Mouse (Mus musculus) embryo, embryonic 11.5 days (tissue): Measurements from ENCODE around the gene Alg9.
A peak's percentile ranks its signal among the peaks of the same experiment; 100 is the strongest.

ENCODE experiments used
- DNase-seq: peaks from one replicate; pipeline ENCODE4 v3.0.0-alpha.2; 2012; ENCODE audit warnings: low read depth, low spot score

Gene Alg9

DNA sequence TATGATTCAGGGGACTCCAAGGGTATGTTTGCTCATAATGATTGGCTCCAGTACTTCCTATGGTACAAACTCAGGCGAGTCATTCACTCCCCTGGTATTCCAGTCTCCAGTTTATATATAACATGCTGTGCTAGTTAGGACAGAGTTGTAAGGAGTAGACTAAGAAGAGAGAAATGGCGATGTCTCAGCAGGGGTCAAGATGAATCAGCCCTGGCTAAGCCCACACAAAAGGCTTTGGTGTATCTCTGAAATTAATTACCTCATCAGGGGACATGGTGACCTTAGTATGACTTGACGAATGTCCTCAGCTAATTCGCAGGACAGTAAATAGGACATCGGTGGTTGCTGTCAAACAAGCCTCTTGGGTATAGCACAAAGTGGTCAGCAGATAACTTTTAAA, 18.1 kb upstream of the Alg9 start:
- no peak for DNase-seq

DNA sequence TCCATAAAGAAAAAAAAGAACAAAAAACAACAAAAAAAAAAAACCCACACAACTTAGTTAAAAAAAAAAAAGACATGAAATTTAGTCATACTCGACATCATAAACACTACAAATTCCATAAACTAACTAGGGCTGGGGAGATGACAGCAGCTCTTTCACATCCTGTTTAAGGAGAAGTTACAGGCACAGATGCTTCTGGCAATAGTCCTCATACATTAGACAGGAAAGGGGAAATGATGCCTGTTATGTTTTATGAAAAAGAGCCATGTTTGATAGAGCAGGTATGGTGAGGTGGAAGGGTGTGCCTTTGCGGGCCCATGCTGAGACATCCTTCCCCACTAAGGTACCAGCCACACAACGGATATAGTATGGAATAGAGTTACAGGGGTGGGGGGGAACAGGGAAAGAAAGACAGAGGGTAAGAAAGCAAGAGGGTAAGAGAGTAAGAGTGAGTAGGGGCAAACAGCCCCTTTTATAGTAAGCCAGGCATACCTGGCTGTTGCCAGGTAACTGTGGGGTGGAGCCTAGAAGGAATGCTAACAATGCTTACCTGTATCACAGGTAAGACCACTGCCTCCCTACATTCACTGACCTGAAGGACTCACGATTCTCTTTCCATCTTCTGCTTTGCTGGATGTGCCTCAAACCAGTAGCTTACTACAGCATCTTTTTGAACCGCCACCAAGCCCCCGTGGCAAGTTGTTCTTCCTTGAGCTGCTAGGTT, 13.1 kb upstream of the Alg9 start:
- no peak for DNase-seq

DNA sequence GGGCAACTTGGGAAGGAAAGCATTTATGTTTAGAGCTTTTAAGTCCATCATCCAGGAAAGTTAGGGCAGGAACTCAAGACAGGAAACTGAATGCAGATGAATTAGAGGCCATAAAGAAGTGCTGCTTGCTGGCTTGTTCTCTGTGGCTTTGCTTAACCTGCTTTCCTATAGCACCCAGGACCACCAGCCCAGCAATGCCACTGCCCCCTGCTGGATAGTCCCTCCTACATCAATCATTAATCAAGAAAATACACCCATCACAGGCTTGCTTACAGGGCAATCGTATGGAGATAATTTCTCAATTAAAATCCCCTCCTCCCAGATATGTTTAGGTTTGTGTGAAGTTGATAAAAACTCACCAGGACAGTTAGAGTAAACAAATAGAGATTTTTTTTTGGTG, 11.5 kb upstream of the Alg9 start:
- DNase-seq = no peak

DNA sequence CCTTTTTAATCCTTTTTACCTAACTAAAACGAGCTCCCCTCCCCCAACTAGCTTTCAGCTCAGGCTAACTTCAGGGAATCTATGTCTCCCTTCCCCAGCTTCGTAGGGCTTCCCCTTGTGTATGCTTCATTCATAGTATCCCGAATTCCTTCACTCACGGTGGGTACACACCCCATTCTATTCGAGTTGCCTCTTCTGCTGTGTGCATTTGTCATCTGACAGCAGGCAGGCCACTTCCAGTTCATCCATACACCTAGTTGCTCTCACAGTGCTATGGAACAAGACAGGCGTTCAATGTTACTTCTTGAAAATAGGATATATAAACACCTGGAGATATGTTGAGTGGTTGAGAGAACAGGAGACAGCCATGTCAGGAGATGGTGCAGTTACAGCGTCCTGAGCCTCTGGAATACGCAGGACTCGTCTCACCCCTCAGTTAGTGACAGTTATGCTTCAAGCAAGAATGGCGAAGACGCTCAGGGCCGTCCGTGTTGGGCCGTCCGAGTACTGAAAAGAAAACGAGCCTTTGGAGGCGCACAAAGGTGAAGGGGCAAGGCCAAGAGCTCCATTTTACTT, 7.2 kb upstream of the Alg9 start:
- DNase-seq = no peak

DNA sequence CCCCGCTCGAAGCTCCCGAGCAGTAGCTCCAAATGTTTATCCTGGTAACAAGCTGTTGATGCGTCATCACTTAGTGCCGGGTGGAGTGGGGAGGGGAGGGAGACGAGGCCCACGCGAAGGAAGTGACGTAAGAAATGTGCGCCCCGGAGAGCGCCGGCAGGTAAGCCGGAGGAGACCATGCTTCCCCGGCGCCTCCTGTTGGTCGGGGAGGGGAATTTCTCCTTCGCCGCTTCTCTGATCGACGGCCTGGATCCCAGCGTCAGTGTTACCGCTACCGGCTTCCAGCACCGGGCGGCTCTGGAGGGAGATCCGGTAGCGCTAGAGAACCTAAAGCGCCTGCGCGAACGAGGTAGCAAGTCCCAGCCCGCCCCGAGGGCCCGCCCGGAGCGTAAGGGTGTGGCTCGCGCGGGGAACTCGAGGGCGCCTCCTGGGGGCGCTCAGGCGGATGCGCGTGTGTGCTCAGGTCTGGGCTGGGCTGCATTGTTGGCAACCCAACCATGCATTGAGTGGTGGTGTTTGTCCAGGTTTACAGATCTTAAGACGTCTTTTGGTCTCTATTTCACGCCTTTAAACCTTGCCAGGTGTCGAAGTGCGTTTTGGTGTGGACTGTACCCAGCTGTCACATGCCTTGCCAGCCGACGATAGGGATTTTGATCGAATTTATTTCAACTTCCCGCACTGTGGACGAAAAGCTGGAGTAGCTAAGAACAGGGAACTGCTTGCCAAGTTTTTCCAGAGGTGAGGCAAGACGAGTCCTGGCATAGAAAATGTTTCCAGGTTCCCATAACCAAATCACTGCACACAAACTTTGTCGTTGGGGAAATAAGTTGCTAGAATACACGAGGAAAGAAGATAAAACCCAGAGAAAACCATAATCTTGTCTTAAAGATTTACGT, 6.5 kb upstream of the Alg9 start, which contains the start of gene Fdxacb1:
TSS of gene Fdxacb1 (plus strand) at position 130 of the 896 bp plus-strand sequence.
- DNase-seq = peak; percentile 97

DNA sequence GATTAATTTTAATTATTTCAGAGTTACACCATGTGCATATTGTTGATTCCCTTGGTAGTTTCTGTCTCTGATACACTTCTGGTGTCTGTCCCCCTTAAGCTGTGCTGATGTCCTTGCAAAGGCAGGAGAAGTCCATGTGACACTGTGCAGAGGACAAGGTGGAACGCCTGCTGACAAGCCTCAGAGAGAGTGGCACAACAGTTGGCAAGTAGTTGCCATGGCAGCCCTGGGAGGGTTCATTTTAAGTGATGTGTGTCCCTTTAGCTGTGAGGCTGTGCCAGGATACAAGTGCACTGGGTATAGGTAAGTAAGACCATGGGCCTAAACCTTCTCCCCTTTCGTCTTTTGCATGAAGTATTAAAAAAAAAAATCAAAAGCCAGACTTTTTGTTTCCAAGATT, 4.8 kb upstream of the Alg9 start:
- DNase-seq = no peak

DNA sequence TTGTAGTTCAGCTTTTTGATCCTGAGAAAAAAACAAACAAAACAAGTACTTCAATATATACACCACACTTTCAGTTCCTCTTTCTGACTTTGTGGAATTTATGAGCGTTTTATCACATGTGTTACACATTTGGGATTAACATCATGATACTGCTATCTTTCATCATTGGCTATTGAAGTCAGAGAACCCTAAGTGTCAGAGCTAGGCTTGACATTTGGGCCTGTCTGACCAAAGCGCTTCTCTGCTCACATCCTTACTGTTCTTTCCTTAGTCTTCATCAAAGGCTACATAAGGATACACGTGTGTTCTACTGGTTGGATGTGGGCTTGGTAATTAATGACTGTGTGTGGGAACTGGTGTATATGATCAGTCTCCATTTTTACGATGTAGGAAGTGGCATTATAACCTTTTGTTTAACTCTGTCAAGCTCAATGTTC, 775 bp upstream of the Alg9 start:
- no peak for DNase-seq

DNA sequence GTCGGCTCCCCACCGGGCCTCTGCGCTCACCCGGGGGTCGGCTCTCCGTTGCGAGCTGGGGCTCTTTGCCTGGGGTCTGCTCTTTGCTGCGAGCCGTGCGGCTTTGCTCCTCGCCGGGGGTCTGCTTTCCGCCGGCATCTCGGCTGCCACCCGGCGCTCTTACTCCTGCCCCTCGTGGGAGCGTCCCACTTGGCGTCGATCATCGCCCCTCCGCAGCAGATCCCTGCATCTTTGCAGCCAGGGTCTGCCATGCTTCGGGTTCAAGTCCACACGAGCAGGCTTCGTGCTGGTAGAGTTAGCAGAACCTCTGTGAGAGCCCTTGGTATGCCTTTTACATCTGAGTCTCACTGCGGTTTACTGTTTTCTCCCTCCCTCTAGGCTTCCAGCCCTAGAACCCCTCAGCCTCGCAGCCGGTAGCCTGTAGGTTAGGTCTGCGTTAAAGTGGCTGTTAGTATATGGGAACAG, 875 bp downstream of the Alg9 start:
- DNase-seq = no peak

DNA sequence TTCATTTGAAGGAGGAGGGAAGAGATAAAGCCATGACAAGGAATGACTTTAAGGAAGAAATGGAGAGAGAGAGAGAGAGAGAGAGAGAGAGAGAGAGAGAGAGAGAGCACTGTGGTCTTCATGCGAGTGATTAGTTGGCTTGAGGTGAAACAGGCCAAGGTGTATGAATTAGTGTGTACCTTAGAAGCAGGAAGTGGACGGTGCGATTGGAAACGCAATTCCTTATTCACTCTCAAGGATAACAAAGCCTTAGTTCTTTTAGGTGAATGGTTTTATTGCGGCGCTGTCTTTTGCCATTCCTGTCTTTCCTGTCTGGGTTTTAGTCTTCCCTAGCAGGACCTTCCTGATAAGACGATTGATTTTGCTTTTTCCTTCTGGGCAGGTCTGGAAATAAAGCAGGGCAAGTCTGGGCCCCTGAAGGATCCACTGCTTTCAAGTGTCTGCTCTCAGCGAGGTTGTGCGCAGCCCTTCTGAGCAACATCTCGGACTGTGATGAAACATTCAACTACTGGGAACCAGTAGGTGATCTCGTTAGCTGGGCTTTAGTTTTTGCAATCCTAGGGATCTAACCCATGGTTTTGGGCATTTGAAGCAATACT, 1.4 kb downstream of the Alg9 start:
- DNase-seq = no peak

DNA sequence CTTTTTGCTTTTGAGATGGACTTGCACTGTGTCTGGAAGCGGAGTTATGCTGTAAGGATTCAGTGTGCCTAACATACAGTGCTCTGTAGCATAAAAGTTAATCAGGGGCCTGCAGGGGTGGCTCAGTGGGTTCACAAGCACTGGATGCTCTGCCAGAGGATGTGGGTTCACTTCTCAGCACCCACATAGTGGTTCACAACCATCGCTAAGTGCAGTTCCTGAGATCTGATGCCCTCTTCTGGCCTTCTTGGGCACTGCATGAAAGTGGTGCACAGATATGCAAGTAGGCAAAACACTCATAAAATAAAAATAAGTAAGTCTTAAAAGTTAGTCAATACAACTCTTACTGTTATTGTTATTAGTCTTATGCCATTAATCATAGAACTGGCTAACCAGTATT, 7.3 kb downstream of the Alg9 start:
- DNase-seq = no peak

DNA sequence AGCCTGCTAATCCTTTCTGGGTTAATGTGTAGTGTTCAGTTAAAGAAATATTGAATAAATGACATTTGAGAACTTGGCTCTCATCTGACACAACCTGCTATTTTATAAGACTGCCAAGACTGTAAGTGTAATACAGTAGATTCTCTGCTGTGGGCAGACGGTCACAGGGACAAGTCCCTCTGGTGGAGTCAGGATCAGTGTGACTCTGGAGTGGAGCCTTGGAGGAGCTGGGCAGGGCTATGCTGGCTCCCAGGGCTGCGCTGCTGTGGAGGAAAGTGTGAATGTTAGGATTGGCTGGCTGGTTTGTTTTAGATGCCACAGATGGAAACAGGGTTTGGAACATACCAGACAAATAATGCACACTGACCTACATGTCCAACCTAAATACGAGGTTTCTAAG, 20.4 kb downstream of the Alg9 start:
- no peak for DNase-seq

DNA sequence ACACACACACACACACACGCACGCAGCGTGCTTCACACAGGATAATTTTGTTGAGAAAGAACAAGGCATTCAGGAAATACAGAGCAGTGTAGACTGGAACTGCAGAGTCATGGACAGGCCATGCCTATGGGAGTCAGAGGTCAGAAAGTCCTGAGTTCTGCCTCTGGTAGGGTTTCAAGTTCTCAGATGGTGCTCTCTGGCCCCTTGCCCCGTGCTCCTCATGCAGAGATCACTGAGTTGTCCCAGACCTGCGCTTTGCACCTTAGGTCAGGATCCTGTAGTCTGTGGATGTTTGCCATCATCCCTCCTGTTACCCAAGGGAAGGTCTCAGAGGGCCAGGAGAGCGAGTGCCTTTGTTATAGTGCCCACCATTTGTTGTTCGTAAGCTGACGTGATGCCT, 22.0 kb downstream of the Alg9 start:
- DNase-seq = no peak

DNA sequence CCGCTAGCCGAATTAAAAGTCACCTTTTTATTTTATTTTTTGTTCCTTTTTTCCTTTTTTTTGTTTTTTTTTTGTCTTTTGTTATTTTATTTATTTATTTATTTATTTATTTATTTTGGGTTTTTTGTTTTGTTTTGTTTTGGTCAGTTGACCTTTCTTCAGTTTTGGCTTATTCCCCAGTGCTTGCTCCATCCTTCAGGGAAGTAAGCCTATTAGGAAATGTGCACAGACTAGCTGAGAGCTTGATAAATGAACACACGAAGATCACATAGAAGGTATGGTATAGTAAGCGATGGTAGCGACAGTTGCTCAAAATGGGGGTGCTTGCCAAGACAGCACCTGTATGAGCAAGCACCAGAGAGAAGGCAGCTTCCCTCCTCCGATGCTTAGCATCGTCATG, 22.8 kb downstream of the Alg9 start:
- no peak for DNase-seq

DNA sequence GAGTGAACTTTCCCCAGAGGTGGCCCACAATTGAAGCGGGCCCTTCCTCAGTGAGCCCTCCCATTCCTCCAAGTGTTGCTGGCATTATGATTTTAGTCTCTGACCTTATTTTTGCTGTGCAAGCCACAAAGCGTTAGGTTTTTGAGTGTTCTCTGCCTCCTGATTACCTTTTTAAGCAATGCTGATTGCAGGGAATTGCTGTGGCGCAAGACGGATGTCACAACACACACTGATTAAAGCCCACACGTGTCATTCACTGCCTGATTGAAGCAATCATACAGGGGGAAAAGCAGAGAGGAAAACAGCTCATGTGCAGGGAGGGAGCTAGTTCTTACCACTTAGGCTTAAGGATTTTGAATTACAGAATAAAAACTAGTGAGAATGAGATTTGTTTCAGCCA, 23.5 kb downstream of the Alg9 start:
- DNase-seq = no peak

DNA sequence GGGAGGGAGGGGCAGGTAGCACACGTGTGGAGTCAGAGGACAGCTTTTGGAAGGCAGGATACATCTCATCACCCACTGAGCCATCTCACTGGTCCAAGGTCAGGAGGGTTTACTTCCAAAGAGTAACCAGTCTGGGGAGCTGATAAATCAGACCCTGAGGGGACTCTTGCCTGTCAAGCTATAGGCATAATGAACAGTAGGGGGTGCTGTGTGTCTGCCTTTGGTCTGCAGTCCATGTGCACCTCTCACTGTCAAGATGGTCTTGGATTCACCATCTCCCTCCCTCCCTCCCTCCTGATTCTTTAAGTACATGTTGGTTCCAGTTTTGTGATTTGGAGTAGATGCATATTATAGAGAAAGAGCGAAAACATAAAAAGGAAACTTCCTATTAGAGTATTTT, 26.2 kb downstream of the Alg9 start:
- DNase-seq = peak; percentile 38

DNA sequence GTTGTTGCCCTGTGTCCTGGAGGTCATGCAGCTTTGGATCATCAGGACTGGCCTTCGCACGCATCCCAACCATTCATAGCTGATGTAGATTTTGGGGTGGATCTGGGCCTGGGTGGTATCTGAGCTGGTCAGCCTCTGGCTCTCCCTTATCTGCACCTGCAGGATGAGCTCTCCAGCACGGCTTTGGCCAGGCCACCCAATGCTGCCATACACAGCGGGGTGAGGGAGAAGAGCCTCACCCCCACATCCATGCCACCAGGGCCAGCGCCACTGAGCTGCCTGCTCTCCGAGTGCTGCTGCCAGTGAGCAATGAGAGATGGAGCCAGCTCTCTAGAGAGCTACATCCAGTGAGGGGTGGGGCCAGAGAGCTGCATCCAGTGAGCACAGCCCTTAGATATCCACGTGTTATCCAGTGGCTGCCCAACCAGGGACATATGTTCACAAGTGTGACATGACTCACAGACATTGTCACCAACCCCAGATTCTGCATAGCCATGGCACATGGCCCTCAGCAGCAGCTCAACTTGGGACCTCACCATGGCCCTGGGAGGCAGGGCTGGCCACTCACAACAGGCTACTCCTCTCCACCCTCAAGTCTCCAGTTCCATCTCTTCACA, 28.3 kb downstream of the Alg9 start:
- no peak for DNase-seq

DNA sequence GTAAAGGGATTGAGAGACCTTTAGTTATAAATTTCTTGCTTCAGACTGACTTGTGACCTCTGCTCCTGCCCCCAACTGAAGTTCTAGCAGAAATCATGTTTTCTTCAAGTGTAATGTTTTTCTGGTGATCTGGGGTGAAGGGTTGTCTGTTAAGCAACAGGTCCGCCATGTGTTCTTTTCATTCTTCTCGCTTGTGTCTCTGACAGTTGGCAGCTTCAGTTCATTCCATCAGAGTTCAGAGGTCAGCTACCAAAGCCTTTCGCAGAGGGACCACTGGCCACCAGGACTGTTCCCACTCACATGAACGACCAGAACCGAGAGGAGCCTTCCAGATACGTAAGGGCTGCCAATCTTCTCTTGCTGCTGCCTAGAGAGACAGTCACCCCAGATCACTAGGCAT, 33.7 kb downstream of the Alg9 start:
- no peak for DNase-seq

DNA sequence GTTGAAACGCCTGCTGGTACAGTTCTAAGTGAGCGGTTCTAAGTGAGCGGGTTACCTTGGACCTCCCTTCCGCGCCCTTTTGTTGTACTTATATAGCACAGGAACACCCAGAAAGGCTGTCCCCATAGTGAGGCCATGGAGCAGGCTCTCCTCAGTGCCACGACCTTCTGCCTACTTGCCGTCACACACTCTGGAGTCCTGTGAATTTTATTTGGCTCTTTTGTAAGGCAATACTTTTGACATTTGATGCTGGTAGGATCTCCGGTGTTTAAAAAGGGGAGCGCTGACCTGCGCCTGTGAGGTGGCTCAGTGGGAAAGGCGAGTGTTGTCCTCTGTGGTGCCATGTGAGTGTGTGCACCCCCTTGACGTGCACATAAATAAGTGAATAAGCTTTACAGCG, 34.3 kb downstream of the Alg9 start:
- no peak for DNase-seq

DNA sequence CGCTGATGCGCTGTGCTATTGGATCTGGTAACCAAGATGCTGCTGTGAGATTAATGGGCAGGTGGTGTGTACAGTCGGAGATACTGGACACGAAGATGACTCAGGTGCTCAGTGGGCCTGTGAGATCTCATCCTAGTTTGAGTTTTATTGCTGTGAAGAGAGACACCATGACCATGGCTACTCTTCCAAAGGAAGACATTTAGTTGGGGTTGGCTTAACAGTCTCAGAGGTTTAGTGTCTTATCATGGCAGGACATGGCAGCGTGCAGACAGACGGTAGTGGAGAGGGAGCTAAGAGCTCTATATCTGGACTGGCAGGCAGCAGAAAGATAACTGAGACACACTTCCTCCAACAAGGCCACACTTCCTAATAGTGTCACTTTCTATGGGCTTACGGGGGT, 36.4 kb downstream of the Alg9 start:
- no peak for DNase-seq

DNA sequence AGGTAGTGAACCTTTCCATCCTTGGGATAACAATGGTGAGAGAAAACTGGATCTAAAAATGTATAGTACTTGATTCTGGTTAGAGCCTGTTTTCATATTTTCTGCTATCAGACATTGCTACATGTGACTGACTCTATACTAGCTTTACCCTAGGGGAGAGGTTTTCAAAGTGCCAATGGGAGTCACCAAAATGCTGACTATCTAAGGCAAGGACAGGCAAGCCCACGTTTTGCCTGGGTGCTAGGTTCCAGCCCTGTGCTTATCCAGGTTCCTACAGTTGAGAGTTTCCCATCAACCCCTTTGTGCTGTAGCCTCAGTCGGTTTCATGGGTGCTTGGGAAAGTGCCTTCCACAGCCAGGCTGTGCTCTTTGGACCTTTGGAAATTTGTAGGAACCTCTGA, 36.9 kb downstream of the Alg9 start:
- DNase-seq = no peak

DNA sequence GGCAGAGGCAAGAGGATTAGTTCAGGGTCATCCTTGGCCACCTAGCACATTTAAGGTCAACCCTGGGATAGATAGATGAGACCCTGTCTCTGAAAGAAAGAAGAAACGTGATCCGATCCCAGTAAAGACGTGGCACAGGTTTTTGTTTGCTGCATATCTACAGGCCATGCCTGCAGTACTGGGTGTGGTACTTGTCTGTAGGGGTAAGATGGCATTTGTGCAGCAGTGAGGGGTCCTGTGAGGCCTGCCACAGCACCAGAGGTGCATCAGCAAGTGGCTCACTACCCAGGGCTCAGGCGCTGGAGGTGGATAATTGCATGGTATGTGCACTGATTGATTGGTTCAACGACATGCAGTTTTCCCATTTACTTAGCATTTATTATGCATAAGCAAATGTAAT, 39.0 kb downstream of the Alg9 start:
- no peak for DNase-seq

DNA sequence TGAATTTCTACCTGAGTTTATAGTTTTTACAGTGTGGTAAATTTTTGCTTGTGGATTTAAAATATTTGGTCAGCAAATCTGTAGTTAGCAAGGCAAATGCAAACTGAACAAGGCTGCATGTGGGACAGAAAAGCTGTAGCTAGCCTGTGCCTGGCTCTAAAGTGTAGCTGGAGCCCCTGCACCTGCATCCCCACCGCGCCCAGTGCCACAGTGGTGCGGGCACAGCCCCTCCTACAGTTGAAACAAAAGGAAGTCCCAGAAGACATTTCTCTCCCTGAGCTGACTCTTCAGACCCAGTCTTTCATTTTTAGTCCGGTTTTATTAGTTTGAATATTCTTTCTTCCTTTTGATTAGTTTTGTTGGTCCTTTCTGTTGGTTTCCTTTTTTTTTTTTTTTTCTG, 40.8 kb downstream of the Alg9 start:
- no peak for DNase-seq
